Mouse (Mus musculus): ENCODE results near the gene Sox13. TPM values are rescaled to one million over a fixed set of nuclear protein-coding genes. Genes with fewer than 3 reads are reported as not detected.

Gene Sox13
- polyA plus RNA-seq, 1 experiment from 2014 or later, result 5.2 TPM

DNA sequence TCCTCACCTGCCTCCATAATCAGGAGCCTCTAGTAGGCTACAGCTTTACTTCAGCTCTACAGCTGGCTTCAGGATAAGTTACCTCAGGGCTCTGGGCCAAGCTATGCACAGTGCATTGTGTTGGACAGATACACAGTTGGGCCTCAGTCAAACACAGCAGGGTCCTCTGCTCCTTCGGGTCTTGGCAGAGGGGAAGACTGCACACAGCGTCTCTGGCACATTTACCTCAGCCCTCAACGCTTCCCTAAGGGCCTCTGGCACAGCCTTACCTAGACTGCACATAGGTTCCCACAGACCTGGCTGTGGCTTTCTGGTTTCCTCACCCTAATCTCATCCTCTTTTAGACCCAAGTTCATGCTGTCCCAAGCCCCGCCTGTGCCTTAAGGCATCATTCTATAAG is 22.1 kb upstream of the Sox13 start:
- ATAC-seq (ENCODE audit: insufficient number of reproducible peaks, insufficient read depth, low FRiP score, low read depth), result no peak
- H3K36me3 ChIP-seq (ENCODE audit: control insufficient read depth, insufficient read depth, low read length), result no peaks in the 10 kb centered on the region
- no peak overlapping the region for H3K4me2 ChIP-seq (ENCODE audit: low read length)
- WGBS, result 71% methylated on average over 4 of the region's 4 CpGs
- H3K9me3 ChIP-seq (ENCODE audit: control insufficient read depth, low read length), result peaks cover 6% of the 10 kb centered on the region; the same call in 1 of the 2 replicates
- H3K4me3 ChIP-seq (ENCODE audit: control insufficient read depth in 1 of 2, insufficient read depth in 1 of 2, low read depth in 1 of 2, low read length in 2 of 2), result no peak overlapping the region
- no peak overlapping the region for H3K27ac ChIP-seq (replicated peaks in 1 of 2; ENCODE audit: control insufficient read depth in 1 of 2, insufficient read depth in 1 of 2, low read depth in 2 of 2, low read length in 2 of 2)
- H3K9ac ChIP-seq (ENCODE audit: low read length), result no peak overlapping the region
- H3K4me1 ChIP-seq (ENCODE audit: control insufficient read depth in 2 of 2, insufficient read depth in 2 of 2, low read length in 2 of 2), result peaks cover 5 to 7% of the 10 kb centered on the region in 2 experiments; a peak in 1 of 4 replicates
- H3K27me3 ChIP-seq (ENCODE audit: control insufficient read depth, insufficient read depth, low read length), result no peaks in the 10 kb centered on the region

DNA sequence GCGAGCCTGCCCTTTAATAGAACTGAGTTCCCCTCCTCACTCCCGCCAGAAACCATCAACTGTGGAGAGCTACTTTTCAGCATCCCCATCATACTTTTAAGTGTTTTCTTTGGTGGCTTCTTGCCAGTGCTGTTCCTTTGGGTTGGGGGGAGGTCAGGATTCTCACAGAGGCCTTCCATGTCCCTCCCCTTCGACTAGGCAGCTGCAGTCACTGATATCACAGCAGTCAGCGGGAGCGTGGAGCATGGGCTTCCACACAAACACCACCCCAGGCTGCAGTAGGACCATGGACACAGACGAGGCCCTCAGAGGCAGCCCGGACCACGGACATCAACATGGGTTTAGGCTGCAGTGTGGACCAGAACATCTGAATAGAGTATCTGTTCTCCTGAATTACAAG is 20.1 kb upstream of the Sox13 start:
- no peak overlapping the region for H3K27ac ChIP-seq (replicated peaks in 1 of 2; ENCODE audit: control insufficient read depth in 1 of 2, insufficient read depth in 1 of 2, low read depth in 2 of 2, low read length in 2 of 2)
- peaks cover 5 to 7% of the 10 kb centered on the region in 2 experiments; a peak in 1 of 4 replicates for H3K4me1 ChIP-seq (ENCODE audit: control insufficient read depth in 2 of 2, insufficient read depth in 2 of 2, low read length in 2 of 2)
- 58% methylated on average over 8 of the region's 8 CpGs for WGBS
- no peak overlapping the region for H3K4me3 ChIP-seq (ENCODE audit: control insufficient read depth in 1 of 2, insufficient read depth in 1 of 2, low read depth in 1 of 2, low read length in 2 of 2)
- H3K9ac ChIP-seq (ENCODE audit: low read length), result no peak overlapping the region
- H3K9me3 ChIP-seq (ENCODE audit: control insufficient read depth, low read length), result peaks cover 6% of the 10 kb centered on the region; the same call in 1 of the 2 replicates
- no peak for ATAC-seq (ENCODE audit: insufficient number of reproducible peaks, insufficient read depth, low FRiP score, low read depth)
- H3K27me3 ChIP-seq (ENCODE audit: control insufficient read depth, insufficient read depth, low read length), result no peaks in the 10 kb centered on the region
- H3K36me3 ChIP-seq (ENCODE audit: control insufficient read depth, insufficient read depth, low read length), result no peaks in the 10 kb centered on the region
- no peak overlapping the region for H3K4me2 ChIP-seq (ENCODE audit: low read length)

DNA sequence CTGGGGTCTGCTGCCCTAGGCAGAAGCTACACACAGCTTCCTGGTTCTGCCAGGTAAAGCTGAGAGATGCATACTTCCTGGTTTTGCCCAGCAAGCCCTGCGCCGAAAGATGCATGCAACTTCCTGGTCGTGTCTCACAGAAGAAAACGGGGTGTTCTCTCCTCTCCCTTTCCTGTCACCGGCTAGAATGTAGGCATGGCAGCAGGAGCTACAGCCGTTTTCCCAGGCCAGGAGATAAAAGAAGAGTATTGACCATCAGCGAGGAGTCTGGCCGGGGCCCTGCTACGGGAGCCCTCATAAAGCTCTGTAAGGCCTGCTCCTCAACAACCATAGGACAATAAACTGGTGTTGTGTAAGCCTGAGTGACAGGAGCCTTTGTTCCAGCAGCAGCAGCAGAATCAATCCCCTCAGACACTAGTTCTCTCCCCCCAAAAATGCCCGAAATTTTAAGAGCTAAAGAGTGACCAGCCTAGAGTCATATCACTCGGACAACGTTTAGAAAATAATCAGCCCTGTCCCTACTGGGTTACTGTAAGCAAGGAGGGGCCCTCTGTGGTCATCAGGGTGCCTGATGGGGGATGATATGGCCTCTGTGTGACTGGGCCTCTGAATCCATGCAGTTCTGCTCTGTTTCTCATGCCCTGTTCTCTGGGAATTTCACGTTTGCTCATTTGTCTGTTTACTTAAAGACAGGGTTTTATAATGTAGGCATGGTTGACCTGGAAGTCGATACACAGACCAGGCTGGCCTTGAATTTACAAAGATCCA is 13.9 kb upstream of the Sox13 start:
- no peaks in the 10 kb centered on the region for H3K36me3 ChIP-seq (ENCODE audit: control insufficient read depth, insufficient read depth, low read length)
- WGBS, result 56% methylated on average over 14 of the region's 14 CpGs
- peaks cover 4 to 5% of the 10 kb centered on the region in 2 experiments; a peak in 2 of 4 replicates for H3K4me1 ChIP-seq (ENCODE audit: control insufficient read depth in 2 of 2, insufficient read depth in 2 of 2, low read length in 2 of 2)
- H3K9ac ChIP-seq (ENCODE audit: low read length), result no peak overlapping the region
- H3K9me3 ChIP-seq (ENCODE audit: control insufficient read depth, low read length), result peaks cover under 1% of the 10 kb centered on the region; the same call in 1 of the 2 replicates
- H3K4me2 ChIP-seq (ENCODE audit: low read length), result no peak overlapping the region
- no peak for ATAC-seq (ENCODE audit: insufficient number of reproducible peaks, insufficient read depth, low FRiP score, low read depth)
- no peaks in the 10 kb centered on the region for H3K27me3 ChIP-seq (ENCODE audit: control insufficient read depth, insufficient read depth, low read length)
- H3K4me3 ChIP-seq (ENCODE audit: control insufficient read depth in 1 of 2, insufficient read depth in 1 of 2, low read depth in 1 of 2, low read length in 2 of 2), result no peak overlapping the region
- H3K27ac ChIP-seq (replicated peaks in 1 of 2; ENCODE audit: control insufficient read depth in 1 of 2, insufficient read depth in 1 of 2, low read depth in 2 of 2, low read length in 2 of 2), result no peak overlapping the region

DNA sequence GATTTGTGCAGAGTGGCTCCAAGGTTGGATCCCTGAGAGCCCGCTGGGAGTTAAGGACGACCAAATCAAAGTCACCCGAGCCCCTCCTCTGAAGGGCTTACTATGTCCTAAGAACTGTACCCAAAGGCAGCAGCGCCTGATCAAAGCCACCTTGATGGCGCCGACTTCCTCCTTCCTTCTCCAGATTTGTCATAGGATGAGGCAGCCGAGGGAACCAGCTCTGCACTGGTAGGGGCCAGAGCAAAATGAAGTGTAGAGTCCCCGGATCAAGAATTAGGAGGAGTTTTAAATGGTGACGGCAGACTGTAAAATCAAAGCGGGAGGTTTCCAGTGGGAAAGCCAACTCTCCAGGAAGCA is 10.6 kb upstream of the Sox13 start:
- Histone ChIP-seq H3K27ac (replicated peaks in 1 of 2; ENCODE audit: control insufficient read depth in 1 of 2, insufficient read depth in 1 of 2, low read depth in 2 of 2, low read length in 2 of 2) (no peak overlapping the region), H3K27me3 (ENCODE audit: control insufficient read depth, insufficient read depth, low read length) (no peaks in the 10 kb centered on the region), H3K4me1 (ENCODE audit: control insufficient read depth in 2 of 2, insufficient read depth in 2 of 2, low read length in 2 of 2) (peaks cover 4 to 5% of the 10 kb centered on the region in 2 experiments; a peak in 2 of 4 replicates), H3K36me3 (ENCODE audit: control insufficient read depth, insufficient read depth, low read length) (no peaks in the 10 kb centered on the region), H3K9me3 (ENCODE audit: control insufficient read depth, low read length) (peaks cover 3% of the 10 kb centered on the region; the same call in 1 of the 2 replicates), H3K4me3 (ENCODE audit: control insufficient read depth in 1 of 2, insufficient read depth in 1 of 2, low read depth in 1 of 2, low read length in 2 of 2) (peak overlapping the region; percentile 6 to 29; a peak in 3 of 4 replicates), H3K4me2 (ENCODE audit: low read length) (peak overlapping the region; percentile 65), H3K9ac (ENCODE audit: low read length) (peak overlapping the region; percentile 53; the same call in 1 of the 2 replicates)
- ATAC-seq (ENCODE audit: insufficient number of reproducible peaks, insufficient read depth, low FRiP score, low read depth), result no peak
- 24% methylated on average over 10 of the region's 10 CpGs for WGBS

DNA sequence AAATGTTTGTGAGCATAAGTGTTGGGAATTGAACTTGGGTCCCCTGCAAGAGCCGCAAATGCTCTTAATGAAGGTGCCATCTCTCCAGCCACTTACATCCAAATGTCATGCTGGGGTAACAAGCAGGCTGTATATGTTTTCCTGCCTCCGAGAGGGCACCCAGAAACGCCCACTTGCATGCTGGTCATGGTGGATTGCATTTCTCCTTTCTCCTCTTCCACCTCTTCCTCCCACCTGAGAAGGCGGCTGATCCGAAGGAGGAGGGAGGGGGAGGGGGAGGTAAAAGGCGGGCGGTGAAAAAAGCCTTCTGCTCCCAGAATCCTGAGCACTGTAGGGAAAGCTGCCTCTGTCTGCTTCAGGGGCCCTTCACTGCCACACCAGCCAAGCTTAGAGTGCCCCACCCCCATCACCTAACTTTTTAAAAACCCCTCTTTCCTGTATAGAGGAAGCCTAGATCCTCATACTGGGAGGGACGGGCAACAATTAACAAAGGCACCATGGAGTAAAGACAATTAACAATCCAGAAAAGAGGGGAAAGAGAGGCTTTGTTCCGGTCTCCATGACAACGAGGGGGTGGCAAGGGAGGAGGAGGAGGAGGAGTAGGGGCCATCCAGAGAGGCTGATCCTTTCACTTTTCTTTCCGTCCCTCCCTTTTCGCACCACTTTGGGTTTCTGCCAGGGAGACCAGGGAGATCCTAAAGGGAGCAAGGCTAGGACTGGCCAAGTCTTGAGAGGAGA is 10.0 kb upstream of the Sox13 start:
- H3K9ac ChIP-seq (ENCODE audit: low read length), result peak overlapping the region; percentile 53
- no peaks in the 10 kb centered on the region for H3K36me3 ChIP-seq (ENCODE audit: control insufficient read depth, insufficient read depth, low read length)
- H3K4me3 ChIP-seq (ENCODE audit: control insufficient read depth in 1 of 2, insufficient read depth in 1 of 2, low read depth in 1 of 2, low read length in 2 of 2), result peak overlapping the region; percentile 6 to 29
- H3K27me3 ChIP-seq (ENCODE audit: control insufficient read depth, insufficient read depth, low read length), result no peaks in the 10 kb centered on the region
- H3K4me2 ChIP-seq (ENCODE audit: low read length), result peak overlapping the region; percentile 65
- H3K27ac ChIP-seq (replicated peaks in 1 of 2; ENCODE audit: control insufficient read depth in 1 of 2, insufficient read depth in 1 of 2, low read depth in 2 of 2, low read length in 2 of 2), result no peak overlapping the region
- H3K4me1 ChIP-seq (ENCODE audit: control insufficient read depth in 2 of 2, insufficient read depth in 2 of 2, low read length in 2 of 2), result peaks cover 4 to 5% of the 10 kb centered on the region in 2 experiments; a peak in 2 of 4 replicates
- 19% methylated on average over 12 of the region's 12 CpGs for WGBS
- ATAC-seq (ENCODE audit: insufficient number of reproducible peaks, insufficient read depth, low FRiP score, low read depth), result no peak
- H3K9me3 ChIP-seq (ENCODE audit: control insufficient read depth, low read length), result peaks cover 8% of the 10 kb centered on the region; the same call in 1 of the 2 replicates

DNA sequence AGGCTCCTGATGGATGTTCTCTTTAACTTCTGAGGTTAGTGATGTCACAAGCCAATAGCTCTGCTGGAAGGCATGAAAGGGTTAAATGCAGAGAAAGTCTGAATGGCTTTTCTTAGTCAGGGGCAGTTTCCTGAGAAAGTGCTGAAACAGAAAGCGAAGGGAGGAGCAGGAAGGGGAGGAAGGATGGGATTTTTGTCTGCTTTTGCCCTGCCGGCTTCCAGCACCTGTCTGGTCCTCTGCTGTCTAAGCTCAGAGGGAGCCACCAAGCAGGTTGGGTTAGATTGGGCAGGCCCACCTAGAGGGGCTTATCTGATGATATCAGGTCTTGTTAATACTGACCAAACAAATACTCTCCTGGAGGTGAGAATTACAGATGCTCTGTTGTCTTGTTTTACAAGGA is 8.4 kb upstream of the Sox13 start:
- H3K9ac ChIP-seq (ENCODE audit: low read length), result no peak overlapping the region
- peaks cover 4 to 5% of the 10 kb centered on the region in 2 experiments; a peak in 2 of 4 replicates for H3K4me1 ChIP-seq (ENCODE audit: control insufficient read depth in 2 of 2, insufficient read depth in 2 of 2, low read length in 2 of 2)
- H3K27me3 ChIP-seq (ENCODE audit: control insufficient read depth, insufficient read depth, low read length), result no peaks in the 10 kb centered on the region
- peaks cover 12% of the 10 kb centered on the region; the same call in 1 of the 2 replicates for H3K9me3 ChIP-seq (ENCODE audit: control insufficient read depth, low read length)
- WGBS, result 52% methylated on average over 2 of the region's 2 CpGs
- H3K27ac ChIP-seq (replicated peaks in 1 of 2; ENCODE audit: control insufficient read depth in 1 of 2, insufficient read depth in 1 of 2, low read depth in 2 of 2, low read length in 2 of 2), result no peak overlapping the region
- no peak overlapping the region for H3K4me2 ChIP-seq (ENCODE audit: low read length)
- ATAC-seq (ENCODE audit: insufficient number of reproducible peaks, insufficient read depth, low FRiP score, low read depth), result no peak
- no peak overlapping the region for H3K4me3 ChIP-seq (ENCODE audit: control insufficient read depth in 1 of 2, insufficient read depth in 1 of 2, low read depth in 1 of 2, low read length in 2 of 2)
- no peaks in the 10 kb centered on the region for H3K36me3 ChIP-seq (ENCODE audit: control insufficient read depth, insufficient read depth, low read length)

DNA sequence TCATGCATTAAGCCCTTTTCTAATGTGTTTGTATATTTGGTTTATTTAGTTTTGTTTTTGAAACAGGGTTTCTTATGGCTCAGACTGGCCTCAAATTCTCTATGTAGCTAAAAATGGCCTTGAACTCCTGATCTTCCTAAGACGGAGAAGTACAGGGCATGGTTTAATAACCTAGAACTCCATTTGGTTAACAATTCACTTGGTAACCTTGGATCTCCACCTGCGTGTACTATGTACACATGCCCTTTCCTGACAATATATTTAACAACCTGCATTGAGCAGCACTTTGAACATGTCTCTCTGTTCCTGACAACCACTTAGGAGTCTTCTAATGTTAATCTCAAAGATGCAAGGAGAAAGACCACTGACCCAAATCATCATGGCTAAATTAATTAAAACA is 7.0 kb upstream of the Sox13 start:
- no peak overlapping the region for H3K4me3 ChIP-seq (ENCODE audit: control insufficient read depth in 1 of 2, insufficient read depth in 1 of 2, low read depth in 1 of 2, low read length in 2 of 2)
- no peak for ATAC-seq (ENCODE audit: insufficient number of reproducible peaks, insufficient read depth, low FRiP score, low read depth)
- H3K27me3 ChIP-seq (ENCODE audit: control insufficient read depth, insufficient read depth, low read length), result no peaks in the 10 kb centered on the region
- H3K9me3 ChIP-seq (ENCODE audit: control insufficient read depth, low read length), result peaks cover 12% of the 10 kb centered on the region; the same call in 1 of the 2 replicates
- H3K4me2 ChIP-seq (ENCODE audit: low read length), result no peak overlapping the region
- no peaks in the 10 kb centered on the region for H3K36me3 ChIP-seq (ENCODE audit: control insufficient read depth, insufficient read depth, low read length)
- H3K27ac ChIP-seq (replicated peaks in 1 of 2; ENCODE audit: control insufficient read depth in 1 of 2, insufficient read depth in 1 of 2, low read depth in 2 of 2, low read length in 2 of 2), result no peak overlapping the region
- peaks cover 4 to 5% of the 10 kb centered on the region in 2 experiments; a peak in 2 of 4 replicates for H3K4me1 ChIP-seq (ENCODE audit: control insufficient read depth in 2 of 2, insufficient read depth in 2 of 2, low read length in 2 of 2)
- WGBS, result 85% methylated on average over 2 of the region's 2 CpGs
- no peak overlapping the region for H3K9ac ChIP-seq (ENCODE audit: low read length)
